Mouse (Mus musculus) cerebellum, adult (tissue): ENCODE measurements around the gene Ap3d1.

Experiments used
- ATAC-seq: cut with Nextera tagmentation; 2 replicates; pipeline ENCODE4 v1.9.2; 2017; ENCODE audit warnings: mild to moderate bottlenecking, moderate library complexity, mixed read lengths; ENCODE audit not compliant: insufficient number of reproducible peaks, low FRiP score, low TSS enrichment

Gene Ap3d1

GRCm38 (mm10) chr10:80742180-80742978, at the start of gene Ap3d1:
Gene Ap3d1, minus strand, starts transcription at chr10:80742264.
- peak; percentile 98 for ATAC-seq

GRCm38 (mm10) chr10:80791476-80792174, 49.6 kb upstream of the Ap3d1 start:
- ATAC-seq, result no peak; the same call in 1 of the 2 replicates

GRCm38 (mm10) chr10:80790761-80791404, 48.8 kb upstream of the Ap3d1 start:
- ATAC-seq, result no peak

- no peak for ATAC-seq
These were observed 45.5 kb upstream of the Ap3d1 start for GRCm38 (mm10) chr10:80787517-80787916.

GRCm38 (mm10) chr10:80785963-80786362, 43.9 kb upstream of the Ap3d1 start:
- ATAC-seq, result no peak

- no peak for ATAC-seq
These were observed 42.8 kb upstream of the Ap3d1 start for GRCm38 (mm10) chr10:80784871-80785270.

- ATAC-seq, result no peak
These were observed 42.2 kb upstream of the Ap3d1 start for GRCm38 (mm10) chr10:80784302-80784701.

- ATAC-seq, result no peak
These were observed 37.5 kb upstream of the Ap3d1 start for GRCm38 (mm10) chr10:80779565-80779964.

GRCm38 (mm10) chr10:80777123-80777522, 35.1 kb upstream of the Ap3d1 start:
- no peak for ATAC-seq

GRCm38 (mm10) chr10:80776358-80776869, 34.4 kb upstream of the Ap3d1 start:
- ATAC-seq, result no peak

- ATAC-seq, result peak; percentile 34; the same call in 1 of the 2 replicates
These were observed 33.7 kb upstream of the Ap3d1 start for GRCm38 (mm10) chr10:80775731-80776130.

GRCm38 (mm10) chr10:80774981-80775380, 32.9 kb upstream of the Ap3d1 start:
- ATAC-seq, result no peak; the same call in 1 of the 2 replicates

GRCm38 (mm10) chr10:80774549-80774948, 32.5 kb upstream of the Ap3d1 start:
- peak; percentile 84 for ATAC-seq

- no peak for ATAC-seq
These were observed 31.8 kb upstream of the Ap3d1 start for GRCm38 (mm10) chr10:80773816-80774215.

GRCm38 (mm10) chr10:80768365-80768764, 26.3 kb upstream of the Ap3d1 start:
- ATAC-seq, result no peak

- no peak for ATAC-seq
These were observed 24.2 kb upstream of the Ap3d1 start for GRCm38 (mm10) chr10:80766161-80766815.

- ATAC-seq, result no peak
These were observed 23.7 kb upstream of the Ap3d1 start for GRCm38 (mm10) chr10:80765746-80766145.

GRCm38 (mm10) chr10:80763502-80763901, 21.4 kb upstream of the Ap3d1 start:
- no peak for ATAC-seq

GRCm38 (mm10) chr10:80761821-80762220, 19.8 kb upstream of the Ap3d1 start:
- ATAC-seq, result no peak
